In the genomic region with DNA sequence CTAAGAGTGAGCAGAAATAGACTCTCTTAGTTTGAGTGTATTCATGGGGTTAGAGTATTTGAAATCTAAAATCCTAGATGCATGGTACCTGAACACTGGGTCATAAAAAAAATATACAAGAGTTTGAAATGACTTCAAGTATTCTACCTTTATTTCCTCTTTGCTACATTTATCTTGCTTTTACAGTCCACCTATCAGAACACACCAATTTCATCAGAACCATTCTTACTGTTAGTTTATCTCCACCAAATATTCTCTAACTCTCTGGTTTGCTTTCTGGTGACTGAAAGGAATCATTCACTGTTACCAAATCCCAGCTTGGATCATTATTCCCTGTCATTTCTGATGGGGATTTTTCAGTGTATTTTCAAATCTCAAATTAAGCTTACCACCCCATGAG, we compare ENCODE assay signal across 7 mouse cellular contexts. TPM values are rescaled to one million over a fixed set of nuclear protein-coding genes. Genes with fewer than 3 reads are reported as not detected.
DNase-seq lines count a peak whose midpoint lies in the region; ATAC-seq lines count a peak whose summit lies in the region.

No protein-coding gene starts in this region.

- no peaks in the 10 kb centered on the region for H3K27me3 ChIP-seq in lung, embryonic 16.5 days (ENCODE audit: control insufficient read depth, insufficient read depth, low read depth, low read length)
- no peaks in the 10 kb centered on the region for H3K27me3 ChIP-seq in forebrain, embryonic 13.5 days
- no peaks in the 10 kb centered on the region for H3K27me3 ChIP-seq in limb, embryonic 15.5 days
- no peaks in the 10 kb centered on the region for H3K27me3 ChIP-seq in stomach, embryonic 16.5 days (ENCODE audit: control insufficient read depth, insufficient read depth, low read length)

- peaks cover 10% of the 10 kb centered on the region for H3K4me1 ChIP-seq in lung, embryonic 16.5 days (replicated peaks; ENCODE audit: control insufficient read depth, insufficient read depth, low read length)
- peaks cover 19% of the 10 kb centered on the region for H3K4me1 ChIP-seq in forebrain, embryonic 13.5 days
- H3K4me1 ChIP-seq in limb, embryonic 15.5 days = peaks cover 15% of the 10 kb centered on the region
- peaks cover 12% of the 10 kb centered on the region for H3K4me1 ChIP-seq in stomach, embryonic 16.5 days (ENCODE audit: control insufficient read depth, insufficient read depth, low read length)

- no peak for ATAC-seq in lung, embryonic 16.5 days (ENCODE audit: low read depth)
- no peak for ATAC-seq in forebrain, embryonic 13.5 days
- no peak for ATAC-seq in limb, embryonic 15.5 days (ENCODE audit: insufficient number of reproducible peaks, low FRiP score, low TSS enrichment, low read depth)
- no peak for ATAC-seq in stomach, embryonic 16.5 days (ENCODE audit: insufficient read depth, low FRiP score)

- H3K9me3 ChIP-seq in lung, embryonic 16.5 days (ENCODE audit: control insufficient read depth, low read length) = no peaks in the 10 kb centered on the region
- no peaks in the 10 kb centered on the region for H3K9me3 ChIP-seq in forebrain, embryonic 13.5 days (replicated peaks)
- no peaks in the 10 kb centered on the region for H3K9me3 ChIP-seq in limb, embryonic 15.5 days
- no peaks in the 10 kb centered on the region for H3K9me3 ChIP-seq in stomach, embryonic 16.5 days (replicated peaks; ENCODE audit: control insufficient read depth, low read length)

- no peak for DNase-seq in lung, postnatal 36 days
- DNase-seq in MN1 (ENCODE audit: low spot score) = no peak
- DNase-seq in testis, postnatal 10 days (ENCODE audit: low spot score) = no peak

- H3K4me3 ChIP-seq in lung, embryonic 16.5 days (ENCODE audit: low read length) = peak overlapping the region; percentile 76
- H3K4me3 ChIP-seq in forebrain, embryonic 13.5 days = peak overlapping the region; percentile 79
- peak overlapping the region; percentile 84 for H3K4me3 ChIP-seq in limb, embryonic 15.5 days
- H3K4me3 ChIP-seq in stomach, embryonic 16.5 days (replicated peaks; ENCODE audit: low read length) = peak overlapping the region; percentile 88

- no peak overlapping the region; the same call in 1 of the 2 replicates for H3K9ac ChIP-seq in lung, embryonic 16.5 days (ENCODE audit: low read length)
- H3K9ac ChIP-seq in forebrain, embryonic 13.5 days = peak overlapping the region; percentile 78; the same call in 1 of the 2 replicates
- H3K9ac ChIP-seq in limb, embryonic 15.5 days = no peak overlapping the region
- no peak overlapping the region for H3K9ac ChIP-seq in stomach, embryonic 16.5 days (ENCODE audit: low read length)

- 0 out of 2 replicates have a peak, but pooled peaks cover 3% of the 10 kb centered on the region for H3K36me3 ChIP-seq in lung, embryonic 16.5 days (ENCODE audit: control insufficient read depth, insufficient read depth, low read length)
- peaks cover 4% of the 10 kb centered on the region; the same call in 1 of the 2 replicates for H3K36me3 ChIP-seq in forebrain, embryonic 13.5 days (ENCODE audit: poor library complexity, severe bottlenecking)
- no peaks in the 10 kb centered on the region; the same call in none of the 2 replicates for H3K36me3 ChIP-seq in limb, embryonic 15.5 days
- H3K36me3 ChIP-seq in stomach, embryonic 16.5 days (ENCODE audit: control insufficient read depth, insufficient read depth, low read length) = 0 out of 2 replicates have a peak, but pooled peaks cover 3% of the 10 kb centered on the region

- H3K4me2 ChIP-seq in lung, embryonic 16.5 days (ENCODE audit: low read depth, low read length) = peak overlapping the region; percentile 62
- H3K4me2 ChIP-seq in forebrain, embryonic 13.5 days = peak overlapping the region; percentile 79
- peak overlapping the region; percentile 79 for H3K4me2 ChIP-seq in limb, embryonic 15.5 days
- H3K4me2 ChIP-seq in stomach, embryonic 16.5 days (ENCODE audit: low read depth, low read length) = peak overlapping the region; percentile 73

- H3K27ac ChIP-seq in lung, embryonic 16.5 days (ENCODE audit: low read length) = no peak overlapping the region
- H3K27ac ChIP-seq in forebrain, embryonic 13.5 days = no peak overlapping the region
- no peak overlapping the region for H3K27ac ChIP-seq in limb, embryonic 15.5 days
- H3K27ac ChIP-seq in stomach, embryonic 16.5 days (ENCODE audit: low read length) = no peak overlapping the region

RNA-seq across cellular contexts. Expression of a gene that starts 0.8 kb away (rescaled TPM):
- 13.5 and 14.4 TPM in 2 replicates for polyA plus RNA-seq in lung, embryonic 16.5 days (2015; fragmentation: Nextera tagmentation; extraction: Ambion mirVana)
- polyA plus RNA-seq in forebrain, embryonic 13.5 days (2015; fragmentation: Nextera tagmentation; extraction: Ambion mirVana) = 16.2 and 16.8 TPM in 2 replicates
- polyA plus RNA-seq in limb, embryonic 15.5 days (2015; fragmentation: Nextera tagmentation; extraction: Ambion mirVana) = 13.6 and 15.4 TPM in 2 replicates
- polyA plus RNA-seq in stomach, embryonic 16.5 days (2015; fragmentation: Nextera tagmentation; extraction: Ambion mirVana) = 10.0 and 12.3 TPM in 2 replicates

RNA-seq across cellular contexts. Expression of a gene that starts 1.3 kb away (rescaled TPM):
- polyA plus RNA-seq in lung, embryonic 16.5 days (2015; fragmentation: Nextera tagmentation; extraction: Ambion mirVana) = 14.7 and 14.8 TPM in 2 replicates
- polyA plus RNA-seq in forebrain, embryonic 13.5 days (2015; fragmentation: Nextera tagmentation; extraction: Ambion mirVana) = 21.7 and 24.4 TPM in 2 replicates
- polyA plus RNA-seq in limb, embryonic 15.5 days (2015; fragmentation: Nextera tagmentation; extraction: Ambion mirVana) = 15.0 and 15.2 TPM in 2 replicates
- 10.8 and 16.1 TPM in 2 replicates for polyA plus RNA-seq in stomach, embryonic 16.5 days (2015; fragmentation: Nextera tagmentation; extraction: Ambion mirVana)

RNA-seq across cellular contexts. Expression of a gene that starts 25.8 kb away (rescaled TPM):
- polyA plus RNA-seq in lung, embryonic 16.5 days (2015; fragmentation: Nextera tagmentation; extraction: Ambion mirVana) = 2.5 and 3.1 TPM in 2 replicates
- polyA plus RNA-seq in forebrain, embryonic 13.5 days (2015; fragmentation: Nextera tagmentation; extraction: Ambion mirVana) = 3.1 and 3.9 TPM in 2 replicates
- 2.5 and 2.9 TPM in 2 replicates for polyA plus RNA-seq in limb, embryonic 15.5 days (2015; fragmentation: Nextera tagmentation; extraction: Ambion mirVana)
- 2.4 and 3.5 TPM in 2 replicates for polyA plus RNA-seq in stomach, embryonic 16.5 days (2015; fragmentation: Nextera tagmentation; extraction: Ambion mirVana)

RNA-seq across cellular contexts. Expression of a gene that starts 53.5 kb away (rescaled TPM):
- 25.7 and 31.6 TPM in 2 replicates for polyA plus RNA-seq in lung, embryonic 16.5 days (2015; fragmentation: Nextera tagmentation; extraction: Ambion mirVana)
- polyA plus RNA-seq in forebrain, embryonic 13.5 days (2015; fragmentation: Nextera tagmentation; extraction: Ambion mirVana) = 39.0 and 40.6 TPM in 2 replicates
- polyA plus RNA-seq in limb, embryonic 15.5 days (2015; fragmentation: Nextera tagmentation; extraction: Ambion mirVana) = 23.3 and 26.4 TPM in 2 replicates
- 20.0 and 23.9 TPM in 2 replicates for polyA plus RNA-seq in stomach, embryonic 16.5 days (2015; fragmentation: Nextera tagmentation; extraction: Ambion mirVana)

RNA-seq across cellular contexts. Expression of a gene that starts 53.8 kb away (rescaled TPM):
- not detected in 2 replicates for polyA plus RNA-seq in lung, embryonic 16.5 days (2015; fragmentation: Nextera tagmentation; extraction: Ambion mirVana)
- not detected in 2 replicates for polyA plus RNA-seq in forebrain, embryonic 13.5 days (2015; fragmentation: Nextera tagmentation; extraction: Ambion mirVana)
- not detected in 2 replicates for polyA plus RNA-seq in limb, embryonic 15.5 days (2015; fragmentation: Nextera tagmentation; extraction: Ambion mirVana)
- not detected in 2 replicates for polyA plus RNA-seq in stomach, embryonic 16.5 days (2015; fragmentation: Nextera tagmentation; extraction: Ambion mirVana)
